Mouse (Mus musculus) stomach, postnatal 0 days (tissue): ENCODE data around the gene Tmem56.

Experiments
- CTCF ChIP-seq: IDR thresholded peaks from 2 replicates; pipeline ENCODE4 v1.5.1; 2016; ENCODE audit warnings: antibody characterized with exemption, low read depth, mild to moderate bottlenecking, moderate library complexity
- EP300 ChIP-seq: optimal IDR thresholded peaks from 2 replicates; pipeline ENCODE3; 2016; ENCODE audit warnings: antibody characterized with exemption

DNA sequence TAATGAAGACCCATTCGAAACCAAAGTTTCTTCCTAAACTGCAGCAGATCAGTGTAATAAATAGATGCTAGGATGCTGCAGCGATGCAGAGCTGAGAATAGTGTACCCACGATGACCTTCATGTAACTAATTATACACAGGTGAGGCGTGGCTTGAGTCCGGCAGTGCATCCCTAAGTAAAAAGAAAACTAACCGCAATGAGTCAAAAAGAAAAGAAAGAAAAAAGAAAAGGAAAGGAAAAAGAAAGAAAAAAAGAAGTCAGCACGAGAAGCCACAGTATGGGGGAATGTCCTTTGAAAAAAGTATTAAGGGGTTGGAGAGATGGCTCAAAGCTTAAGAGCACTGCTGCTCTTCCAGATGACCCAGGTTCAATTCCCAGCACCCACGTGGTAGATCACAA lies 58.1 kb downstream of the Tmem56 start:
- TF ChIP-seq CTCF (no peak), EP300 (no peak)
